Mouse (Mus musculus): Measurements from ENCODE around the gene Agap1. TPM values are rescaled to one million over a fixed set of nuclear protein-coding genes. Genes with fewer than 3 reads are reported as not detected.

Agap1 gene
- polyA plus RNA-seq, 1 experiment from 2014 or later, result 4.8 TPM

DNA sequence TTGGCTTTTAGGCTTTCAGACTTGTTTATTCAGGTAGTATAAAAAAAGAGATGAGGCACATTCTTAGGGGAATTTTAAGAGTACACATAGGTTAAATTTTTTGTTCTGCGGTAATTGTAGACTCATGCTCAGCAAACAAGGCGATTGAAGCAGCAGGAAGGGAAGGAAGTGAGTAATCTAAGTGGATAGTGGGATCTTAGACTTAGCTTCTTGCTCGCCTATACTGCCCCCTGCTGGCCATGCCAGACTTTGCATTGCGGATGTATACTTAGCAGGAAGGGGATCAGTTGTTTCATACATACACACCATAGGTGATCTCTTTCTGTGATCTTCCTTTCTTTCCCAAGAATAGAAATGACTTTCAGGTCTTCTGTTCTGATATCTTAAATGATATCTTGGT lies 69.8 kb downstream of the Agap1 start:
- Histone ChIP-seq H3K9me3 (ENCODE audit: control insufficient read depth, low read length) (no peaks in the 10 kb centered on the region), H3K27ac (ENCODE audit: low read length) (no peak overlapping the region), H3K4me2 (ENCODE audit: low read depth, low read length) (no peak overlapping the region), H3K9ac (ENCODE audit: low read depth, low read length) (no peak overlapping the region), H3K4me1 (ENCODE audit: control insufficient read depth, insufficient read depth, low read length) (peaks cover 19% of the 10 kb centered on the region; the same call in 1 of the 2 replicates), H3K27me3 (replicated peaks; ENCODE audit: control insufficient read depth, insufficient read depth, low read length) (no peaks in the 10 kb centered on the region), H3K36me3 (ENCODE audit: control insufficient read depth, insufficient read depth, low read length) (no peaks in the 10 kb centered on the region), H3K4me3 (ENCODE audit: low read length) (no peak overlapping the region)
- peak; percentile 43 for ATAC-seq
- 2% methylated on average over 4 of the region's 4 CpGs for WGBS

DNA sequence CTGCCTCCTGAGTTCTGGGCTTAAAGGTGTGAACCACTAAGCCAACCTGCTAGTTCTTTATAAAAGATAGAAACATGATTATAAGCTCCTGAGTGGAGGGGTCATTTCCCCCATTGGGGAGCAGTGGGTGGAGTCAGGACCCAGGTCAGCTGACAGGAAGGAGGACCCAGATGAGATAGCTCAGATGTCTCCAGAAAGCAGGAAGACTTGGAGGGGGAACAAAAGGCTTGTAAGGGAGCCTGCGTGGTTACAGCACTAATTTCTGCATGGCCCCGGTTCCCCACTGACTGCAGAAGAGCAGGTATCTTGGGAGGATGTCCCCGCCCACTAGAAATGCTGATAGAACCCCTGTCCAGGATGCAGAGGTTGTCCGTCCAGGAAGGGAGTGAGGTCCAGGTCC lies 70.4 kb downstream of the Agap1 start:
- H3K27me3 ChIP-seq (replicated peaks; ENCODE audit: control insufficient read depth, insufficient read depth, low read length), result no peaks in the 10 kb centered on the region
- H3K4me3 ChIP-seq (ENCODE audit: low read length), result no peak overlapping the region
- no peaks in the 10 kb centered on the region for H3K36me3 ChIP-seq (ENCODE audit: control insufficient read depth, insufficient read depth, low read length)
- no peak for ATAC-seq
- no peak overlapping the region for H3K4me2 ChIP-seq (ENCODE audit: low read depth, low read length)
- no peak overlapping the region for H3K9ac ChIP-seq (ENCODE audit: low read depth, low read length)
- no peak overlapping the region for H3K27ac ChIP-seq (ENCODE audit: low read length)
- WGBS, result 60% methylated on average over 4 of the region's 4 CpGs
- no peaks in the 10 kb centered on the region for H3K9me3 ChIP-seq (ENCODE audit: control insufficient read depth, low read length)
- peaks cover 23% of the 10 kb centered on the region; the same call in 1 of the 2 replicates for H3K4me1 ChIP-seq (ENCODE audit: control insufficient read depth, insufficient read depth, low read length)

DNA sequence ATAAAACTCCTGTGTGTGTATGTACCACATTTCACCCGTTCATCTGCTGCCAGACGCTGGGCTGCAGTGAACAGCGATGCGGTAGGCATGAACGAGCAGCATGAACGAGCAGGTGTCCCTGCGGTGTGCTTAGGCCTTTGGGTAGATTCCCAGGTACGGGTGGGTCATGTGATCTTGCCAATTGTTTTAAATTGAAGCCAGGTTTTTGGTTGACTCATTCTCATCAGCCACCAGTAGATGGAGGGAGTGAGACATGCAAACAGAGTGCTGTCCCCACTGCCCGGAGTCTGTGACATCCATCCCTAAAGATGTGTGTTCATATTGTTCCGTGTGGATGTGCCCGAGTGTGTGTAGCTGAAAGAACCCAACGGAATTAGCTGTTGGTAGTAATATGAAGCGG lies 71.2 kb downstream of the Agap1 start:
- Histone ChIP-seq H3K9me3 (ENCODE audit: control insufficient read depth, low read length) (no peaks in the 10 kb centered on the region), H3K4me1 (ENCODE audit: control insufficient read depth, insufficient read depth, low read length) (peaks cover 21% of the 10 kb centered on the region; the same call in 1 of the 2 replicates), H3K4me2 (ENCODE audit: low read depth, low read length) (no peak overlapping the region), H3K4me3 (ENCODE audit: low read length) (no peak overlapping the region), H3K9ac (ENCODE audit: low read depth, low read length) (no peak overlapping the region), H3K27me3 (replicated peaks; ENCODE audit: control insufficient read depth, insufficient read depth, low read length) (no peaks in the 10 kb centered on the region), H3K36me3 (ENCODE audit: control insufficient read depth, insufficient read depth, low read length) (no peaks in the 10 kb centered on the region), H3K27ac (ENCODE audit: low read length) (no peak overlapping the region)
- ATAC-seq, result 0 out of 2 replicates have a peak, but pooled peaks have one; percentile 21
- 35% methylated on average over 13 of the region's 13 CpGs for WGBS

DNA sequence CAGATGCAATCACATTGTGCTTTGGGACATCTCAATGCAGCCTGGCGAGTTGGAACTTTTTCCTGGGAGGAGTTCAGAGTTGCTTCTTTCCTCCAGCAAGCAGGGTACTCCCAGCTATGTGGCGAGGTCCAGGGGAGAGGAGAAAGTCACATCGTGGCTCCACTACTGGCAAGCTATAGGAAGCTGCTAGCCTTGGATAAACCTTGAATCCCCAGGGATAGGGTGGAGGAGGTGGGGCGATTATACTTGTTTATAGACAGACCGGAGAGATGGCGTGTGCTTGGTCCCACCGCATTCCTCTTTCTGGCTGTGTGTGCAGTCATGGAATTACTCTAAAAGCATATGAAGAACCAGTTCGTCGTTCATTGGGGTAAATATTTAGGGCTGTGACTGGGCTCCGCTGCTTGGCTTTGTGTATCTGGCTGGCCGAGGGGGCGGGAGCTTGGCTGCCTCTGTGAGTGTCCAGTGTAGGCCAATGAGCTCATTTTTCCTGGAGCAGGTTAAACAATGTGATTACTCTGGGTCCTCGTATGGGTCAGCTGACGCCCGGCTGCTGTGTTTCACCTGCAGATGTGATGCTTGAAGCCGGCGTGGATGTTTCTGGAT lies 74.2 kb downstream of the Agap1 start:
- WGBS, result 35% methylated on average over 17 of the region's 17 CpGs
- H3K9me3 ChIP-seq (ENCODE audit: control insufficient read depth, low read length), result no peaks in the 10 kb centered on the region
- no peak overlapping the region for H3K4me3 ChIP-seq (ENCODE audit: low read length)
- H3K9ac ChIP-seq (ENCODE audit: low read depth, low read length), result no peak overlapping the region
- H3K4me2 ChIP-seq (ENCODE audit: low read depth, low read length), result no peak overlapping the region
- ATAC-seq, result peak; percentile 41
- peaks cover 28% of the 10 kb centered on the region for H3K4me1 ChIP-seq (ENCODE audit: control insufficient read depth, insufficient read depth, low read length)
- no peaks in the 10 kb centered on the region for H3K27me3 ChIP-seq (replicated peaks; ENCODE audit: control insufficient read depth, insufficient read depth, low read length)
- H3K36me3 ChIP-seq (ENCODE audit: control insufficient read depth, insufficient read depth, low read length), result no peaks in the 10 kb centered on the region
- peak overlapping the region; percentile 21 for H3K27ac ChIP-seq (ENCODE audit: low read length)

DNA sequence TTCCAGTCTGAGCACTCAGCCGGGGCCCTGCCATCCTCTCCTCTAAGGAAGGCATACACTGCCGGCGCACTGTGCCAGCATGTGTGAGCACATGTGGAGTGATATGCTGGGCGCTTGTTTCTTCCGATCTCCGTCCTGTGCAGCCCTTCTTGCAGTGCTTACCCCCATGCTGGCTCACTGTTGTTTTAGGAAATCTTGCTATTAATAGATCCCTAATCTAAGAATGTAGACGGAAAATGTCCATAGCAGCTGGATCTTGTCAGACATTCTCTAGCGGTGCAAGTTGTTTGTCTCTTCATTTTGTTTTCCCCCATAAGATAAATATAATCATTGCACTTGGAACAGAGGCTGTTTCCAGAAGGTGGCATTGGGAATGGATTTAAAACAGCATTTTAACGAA lies 79.1 kb downstream of the Agap1 start:
- no peak for ATAC-seq
- WGBS, result 45% methylated on average over 9 of the region's 9 CpGs

DNA sequence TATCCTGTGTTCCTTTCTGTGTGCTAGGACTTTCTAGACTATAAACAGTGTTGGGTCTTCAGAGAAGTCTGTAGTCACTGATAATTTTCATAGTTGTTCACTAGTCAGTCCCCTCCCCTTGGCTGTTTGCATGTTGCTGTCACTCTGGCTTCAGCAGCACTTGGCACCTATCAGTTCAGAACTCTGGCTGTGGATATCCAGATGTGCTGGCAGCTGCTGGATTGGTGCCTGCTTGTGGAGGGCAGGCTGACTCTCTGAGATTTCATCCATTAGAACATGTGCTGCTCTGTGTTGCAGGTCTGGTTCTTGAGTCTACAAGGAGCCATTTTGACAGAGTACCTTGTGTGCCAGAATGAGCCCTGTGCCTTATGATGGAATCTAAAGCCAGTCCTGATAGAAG lies 80.6 kb downstream of the Agap1 start:
- Histone ChIP-seq H3K27me3 (replicated peaks; ENCODE audit: control insufficient read depth, insufficient read depth, low read length) (no peaks in the 10 kb centered on the region), H3K4me2 (ENCODE audit: low read depth, low read length) (no peak overlapping the region), H3K4me1 (ENCODE audit: control insufficient read depth, insufficient read depth, low read length) (peaks cover 32% of the 10 kb centered on the region), H3K36me3 (ENCODE audit: control insufficient read depth, insufficient read depth, low read length) (no peaks in the 10 kb centered on the region), H3K9me3 (ENCODE audit: control insufficient read depth, low read length) (no peaks in the 10 kb centered on the region), H3K9ac (ENCODE audit: low read depth, low read length) (no peak overlapping the region), H3K27ac (ENCODE audit: low read length) (no peak overlapping the region), H3K4me3 (ENCODE audit: low read length) (no peak overlapping the region)
- ATAC-seq, result no peak

More for the DNA sequence above, 79.1 kb downstream of the Agap1 start:
- Histone ChIP-seq H3K27ac (ENCODE audit: low read length) (peak overlapping the region; percentile 63), H3K4me1 (ENCODE audit: control insufficient read depth, insufficient read depth, low read length) (peaks cover 37% of the 10 kb centered on the region), H3K36me3 (ENCODE audit: control insufficient read depth, insufficient read depth, low read length) (no peaks in the 10 kb centered on the region), H3K4me2 (ENCODE audit: low read depth, low read length) (0 out of 2 replicates have a peak overlapping the region, but pooled peaks have one; percentile 16), H3K4me3 (ENCODE audit: low read length) (no peak overlapping the region), H3K9me3 (ENCODE audit: control insufficient read depth, low read length) (no peaks in the 10 kb centered on the region), H3K27me3 (replicated peaks; ENCODE audit: control insufficient read depth, insufficient read depth, low read length) (no peaks in the 10 kb centered on the region), H3K9ac (ENCODE audit: low read depth, low read length) (no peak overlapping the region)

DNA sequence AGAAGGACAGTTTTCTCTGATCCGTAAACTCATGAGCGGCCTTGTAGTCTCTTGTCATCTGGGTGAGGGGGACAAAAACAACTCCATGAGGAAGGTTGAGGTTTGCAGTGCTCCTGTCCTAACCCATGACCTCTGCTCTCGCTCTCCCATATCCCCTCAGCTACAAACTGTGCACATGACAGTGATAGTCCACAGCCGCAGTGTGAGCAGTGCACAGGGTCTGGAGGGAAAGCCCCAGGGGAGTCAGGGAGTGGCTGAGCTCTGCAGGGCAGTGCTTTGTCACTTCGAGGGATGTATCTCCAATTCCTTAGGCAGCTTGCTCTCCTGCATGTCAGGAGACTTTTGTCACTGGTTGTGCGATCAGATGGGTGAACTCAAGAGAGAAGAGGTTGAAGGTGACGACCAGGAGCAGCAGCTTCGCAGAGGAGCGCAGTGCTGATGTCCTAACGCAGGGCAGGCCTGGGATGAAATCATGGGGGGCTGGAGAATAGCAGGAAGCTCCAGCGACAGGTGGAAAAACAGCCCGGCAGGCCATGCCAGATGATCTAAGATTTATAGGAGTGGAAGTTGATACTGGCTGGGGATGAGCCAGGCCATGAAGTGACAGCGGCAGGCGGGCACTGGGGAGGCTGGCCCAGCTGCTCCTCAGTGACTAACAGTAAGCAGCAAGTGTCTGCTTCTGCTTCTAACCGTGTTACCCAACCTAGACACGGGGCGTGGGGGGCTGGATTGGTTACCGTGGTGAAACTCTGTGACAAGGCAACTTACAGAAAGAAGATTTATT lies 83.7 kb downstream of the Agap1 start:
- no peak for ATAC-seq

DNA sequence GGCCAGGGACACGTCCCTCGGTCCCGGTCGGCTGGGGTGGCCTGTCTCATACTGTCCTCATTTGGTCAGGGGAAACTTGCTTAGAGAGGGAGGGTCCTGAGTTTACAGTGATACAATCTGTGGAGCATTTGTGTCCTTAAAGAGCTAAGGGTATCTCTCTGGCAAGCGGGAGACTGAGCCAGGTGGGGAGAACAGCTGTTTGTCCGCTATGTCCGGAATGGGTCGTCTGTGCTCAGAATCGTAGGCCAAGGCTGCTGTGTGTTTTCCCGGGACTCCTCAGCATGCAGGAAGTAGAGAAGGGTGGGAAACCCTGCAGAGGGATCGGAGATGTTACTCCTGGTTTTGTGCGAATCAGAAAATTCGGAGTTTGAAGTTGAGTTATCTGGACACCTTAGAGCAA lies 84.5 kb downstream of the Agap1 start:
- Histone ChIP-seq H3K27me3 (replicated peaks; ENCODE audit: control insufficient read depth, insufficient read depth, low read length) (no peaks in the 10 kb centered on the region), H3K9ac (ENCODE audit: low read depth, low read length) (no peak overlapping the region), H3K36me3 (ENCODE audit: control insufficient read depth, insufficient read depth, low read length) (no peaks in the 10 kb centered on the region), H3K4me2 (ENCODE audit: low read depth, low read length) (no peak overlapping the region), H3K4me1 (ENCODE audit: control insufficient read depth, insufficient read depth, low read length) (peaks cover 27% of the 10 kb centered on the region), H3K4me3 (ENCODE audit: low read length) (no peak overlapping the region), H3K27ac (ENCODE audit: low read length) (no peak overlapping the region), H3K9me3 (ENCODE audit: control insufficient read depth, low read length) (no peaks in the 10 kb centered on the region)
- no peak for ATAC-seq
- WGBS, result 64% methylated on average over 13 of the region's 13 CpGs

More for the DNA sequence above, 83.7 kb downstream of the Agap1 start:
- WGBS, result 55% methylated on average over 18 of the region's 18 CpGs
- H3K36me3 ChIP-seq (ENCODE audit: control insufficient read depth, insufficient read depth, low read length), result no peaks in the 10 kb centered on the region
- H3K27ac ChIP-seq (ENCODE audit: low read length), result no peak overlapping the region
- no peak overlapping the region for H3K4me3 ChIP-seq (ENCODE audit: low read length)
- no peaks in the 10 kb centered on the region for H3K27me3 ChIP-seq (replicated peaks; ENCODE audit: control insufficient read depth, insufficient read depth, low read length)
- H3K4me2 ChIP-seq (ENCODE audit: low read depth, low read length), result no peak overlapping the region
- H3K4me1 ChIP-seq (ENCODE audit: control insufficient read depth, insufficient read depth, low read length), result peaks cover 32% of the 10 kb centered on the region
- no peak overlapping the region for H3K9ac ChIP-seq (ENCODE audit: low read depth, low read length)
- no peaks in the 10 kb centered on the region for H3K9me3 ChIP-seq (ENCODE audit: control insufficient read depth, low read length)

DNA sequence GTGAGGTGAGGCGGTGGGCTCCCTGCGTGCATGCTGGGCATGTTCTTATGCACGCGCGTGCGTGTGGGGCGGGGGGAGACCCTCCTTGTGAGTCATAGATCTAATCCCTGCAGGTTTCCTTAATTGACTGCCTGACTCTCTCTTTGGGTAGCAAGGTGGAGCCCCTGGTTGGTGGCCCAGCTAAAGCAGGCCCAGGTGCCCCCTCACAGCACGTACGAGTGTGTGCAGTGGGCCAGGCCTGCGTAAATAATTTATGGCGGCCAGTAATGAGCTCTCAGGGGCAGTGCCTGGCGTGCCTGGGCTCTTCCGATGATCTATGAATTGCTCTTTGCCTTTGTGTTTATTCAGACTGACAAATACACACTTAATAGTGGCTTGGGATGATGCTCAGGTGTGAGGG lies 86.5 kb downstream of the Agap1 start:
- H3K9me3 ChIP-seq (ENCODE audit: control insufficient read depth, low read length), result no peaks in the 10 kb centered on the region
- H3K27ac ChIP-seq (ENCODE audit: low read length), result no peak overlapping the region
- no peak for ATAC-seq
- H3K27me3 ChIP-seq (replicated peaks; ENCODE audit: control insufficient read depth, insufficient read depth, low read length), result no peaks in the 10 kb centered on the region
- H3K4me1 ChIP-seq (ENCODE audit: control insufficient read depth, insufficient read depth, low read length), result peaks cover 18% of the 10 kb centered on the region
- H3K9ac ChIP-seq (ENCODE audit: low read depth, low read length), result no peak overlapping the region
- H3K36me3 ChIP-seq (ENCODE audit: control insufficient read depth, insufficient read depth, low read length), result no peaks in the 10 kb centered on the region
- WGBS, result 58% methylated on average over 13 of the region's 13 CpGs
- H3K4me3 ChIP-seq (ENCODE audit: low read length), result no peak overlapping the region
- H3K4me2 ChIP-seq (ENCODE audit: low read depth, low read length), result no peak overlapping the region

Measured in intestine, embryonic 16.5 days (tissue).